Mouse (Mus musculus): ENCODE data around the gene Gm813.

DNA sequence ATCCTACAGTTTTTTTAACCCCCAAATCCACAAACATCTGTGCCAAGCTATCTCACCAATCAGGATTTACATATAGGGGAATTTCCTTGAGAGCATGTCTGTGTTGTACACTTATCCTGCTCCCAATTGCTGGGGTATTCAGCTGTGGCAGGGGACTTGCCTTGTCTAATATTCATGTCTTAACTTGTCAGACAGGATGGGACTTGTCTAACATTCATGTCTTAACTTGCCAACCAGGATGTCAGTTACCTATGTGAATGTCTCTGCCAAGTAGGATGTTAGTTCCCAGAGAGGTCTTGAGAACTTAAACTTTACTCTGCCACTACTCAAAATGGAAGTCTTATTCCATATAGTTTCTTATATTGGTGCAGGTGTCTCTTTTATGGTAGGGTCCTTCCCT lies 27.3 kb downstream of the Gm813 start:
- no peak for TF ChIP-seq POLR2A (IDR thresholded peaks at IDR 0.05; ENCODE audit: insufficient read depth, low read depth, low read length)
- no peak for TF ChIP-seq CTCF (IDR thresholded peaks at IDR 0.05)
- no peak for TF ChIP-seq EP300 (IDR thresholded peaks at IDR 0.05; ENCODE audit: insufficient read depth, low read depth, low read length)
